Mouse (Mus musculus): ENCODE data around the gene Gsdma2. TPM values are rescaled to one million over a fixed set of nuclear protein-coding genes. Genes with fewer than 3 reads are reported as not detected.
"Not testable (repeated sequence)": the region's sequence is repeated elsewhere in the genome, so short reads cannot be mapped to it uniquely, and the experiment has no call there.

Gene Gsdma2
- total and polyA plus RNA-seq, 2 experiments = not detected

DNA sequence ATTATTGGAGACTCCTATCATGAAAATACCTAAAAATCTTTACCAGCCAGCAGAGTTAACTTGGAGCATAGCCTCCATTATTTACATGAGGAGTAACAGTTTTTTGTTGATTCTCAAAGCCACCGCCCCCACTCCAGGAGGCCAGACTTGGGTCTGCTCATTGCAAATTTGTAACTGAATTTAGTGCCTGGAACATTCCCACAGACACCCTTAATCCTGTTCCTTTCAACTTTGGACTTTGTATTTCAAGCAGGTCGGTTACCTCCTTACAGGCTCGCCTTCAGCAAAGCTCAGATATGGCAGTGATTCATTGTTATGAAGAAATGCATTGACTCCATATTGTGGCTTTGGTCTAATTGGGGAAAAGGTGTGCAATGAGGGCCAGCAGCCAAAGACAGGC lies 1.8 kb upstream of the Gsdma2 start:
- H3K27ac ChIP-seq (replicated peaks; ENCODE audit: insufficient read depth, low read depth, low read length) = no peak overlapping the region
- H3K4me1 ChIP-seq (ENCODE audit: control insufficient read depth, insufficient read depth, low read length) = no peaks in the 10 kb centered on the region
- no peak overlapping the region for H3K4me3 ChIP-seq (ENCODE audit: insufficient read depth, low read depth, low read length)
- no peaks in the 10 kb centered on the region for H3K79me2 ChIP-seq (ENCODE audit: control insufficient read depth, insufficient read depth, low read length)
- 0 out of 2 replicates have a peak, but pooled peaks cover 7% of the 10 kb centered on the region for H3K27me3 ChIP-seq (ENCODE audit: control insufficient read depth, insufficient read depth, low read length)
- no peak overlapping the region for H3K9ac ChIP-seq (ENCODE audit: low read depth, low read length)
- H3K36me3 ChIP-seq (ENCODE audit: control insufficient read depth, insufficient read depth, low read length) = no peaks in the 10 kb centered on the region
- TF ChIP-seq CTCF (IDR thresholded peaks at IDR 0.05; ENCODE audit: low read depth, low read length) (no peak), POLR2A (IDR thresholded peaks at IDR 0.05; ENCODE audit: extremely low read depth, insufficient read depth, low read length) (no peak)
- no peak for DNase-seq (ENCODE audit: extremely low read depth, low read depth, low spot score)
- WGBS = 82% methylated on average over 3 of the region's 3 CpGs

DNA sequence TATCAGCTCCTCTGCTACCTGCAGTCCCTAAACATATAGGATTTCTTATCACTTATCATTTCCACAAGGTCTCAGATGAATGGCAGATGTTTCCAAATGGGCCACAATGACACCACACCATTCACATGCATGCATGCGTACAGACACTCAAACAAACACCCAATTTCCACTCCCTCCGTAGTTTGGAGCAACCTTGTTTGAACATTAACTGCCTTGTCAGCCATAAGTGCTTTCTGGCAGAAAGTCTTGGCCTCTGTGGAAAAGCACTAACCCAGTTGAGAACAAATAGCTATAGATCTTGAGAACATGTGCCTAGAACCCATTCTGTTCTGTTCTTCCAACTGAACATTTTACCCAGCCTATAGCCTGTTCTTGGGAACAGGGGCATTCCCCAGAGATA lies 613 bp upstream of the Gsdma2 start:
- Histone ChIP-seq H3K9ac (ENCODE audit: low read depth, low read length) (no peak overlapping the region), H3K4me1 (ENCODE audit: control insufficient read depth, insufficient read depth, low read length) (no peaks in the 10 kb centered on the region), H3K36me3 (ENCODE audit: control insufficient read depth, insufficient read depth, low read length) (no peaks in the 10 kb centered on the region), H3K79me2 (ENCODE audit: control insufficient read depth, insufficient read depth, low read length) (no peaks in the 10 kb centered on the region), H3K27me3 (ENCODE audit: control insufficient read depth, insufficient read depth, low read length) (0 out of 2 replicates have a peak, but pooled peaks cover 7% of the 10 kb centered on the region), H3K4me3 (ENCODE audit: insufficient read depth, low read depth, low read length) (no peak overlapping the region), H3K27ac (replicated peaks; ENCODE audit: insufficient read depth, low read depth, low read length) (no peak overlapping the region)
- 47% methylated on average over 2 of the region's 2 CpGs for WGBS
- TF ChIP-seq POLR2A (IDR thresholded peaks at IDR 0.05; ENCODE audit: extremely low read depth, insufficient read depth, low read length) = no peak
- no peak for TF ChIP-seq CTCF (IDR thresholded peaks at IDR 0.05; ENCODE audit: low read depth, low read length)
- DNase-seq (ENCODE audit: extremely low read depth, low read depth, low spot score) = no peak

DNA sequence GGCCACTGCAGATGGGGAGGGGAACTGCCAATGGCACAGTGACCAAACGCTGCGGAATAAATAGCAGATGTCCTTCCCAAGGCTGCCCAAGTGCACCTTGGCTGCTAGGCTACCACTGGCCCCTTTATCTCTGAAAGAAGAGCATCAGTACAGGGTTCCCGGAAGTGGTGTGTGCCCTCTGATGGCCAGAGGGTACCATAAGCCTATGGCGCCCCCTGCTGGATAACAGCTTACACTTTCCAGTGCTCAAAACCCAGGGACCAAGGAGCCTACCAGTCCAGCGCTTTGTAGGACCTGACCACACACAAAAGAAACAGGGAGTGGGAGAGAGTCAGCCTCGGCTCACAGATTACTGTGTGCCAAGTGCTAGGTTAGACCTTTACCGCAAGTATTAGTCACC lies 8.5 kb downstream of the Gsdma2 start:
- H3K79me2 ChIP-seq (ENCODE audit: control insufficient read depth, insufficient read depth, low read length); H3K4me1 ChIP-seq (ENCODE audit: control insufficient read depth, insufficient read depth, low read length); H3K4me3 ChIP-seq (ENCODE audit: insufficient read depth, low read depth, low read length); H3K36me3 ChIP-seq (ENCODE audit: control insufficient read depth, insufficient read depth, low read length); H3K27me3 ChIP-seq (ENCODE audit: control insufficient read depth, insufficient read depth, low read length); H3K9ac ChIP-seq (ENCODE audit: low read depth, low read length); H3K27ac ChIP-seq (replicated peaks; ENCODE audit: insufficient read depth, low read depth, low read length): not testable (repeated sequence)
- peak; percentile 72 for TF ChIP-seq CTCF (IDR thresholded peaks at IDR 0.05; ENCODE audit: low read depth, low read length)
- 8% methylated on average over 7 of the region's 7 CpGs for WGBS
- DNase-seq (ENCODE audit: extremely low read depth, low read depth, low spot score) = peak; percentile 21

- H3K4me1 ChIP-seq (ENCODE audit: control insufficient read depth, insufficient read depth, low read length) = no peaks in the 10 kb centered on the region
- H3K4me3 ChIP-seq (ENCODE audit: insufficient read depth, low read depth, low read length) = no peak overlapping the region
- DNase-seq (ENCODE audit: extremely low read depth, low read depth, low spot score) = peak; percentile 40
- WGBS = 13% methylated on average over 6 of the region's 6 CpGs
- no peak overlapping the region for H3K27ac ChIP-seq (replicated peaks; ENCODE audit: insufficient read depth, low read depth, low read length)
- H3K27me3 ChIP-seq (ENCODE audit: control insufficient read depth, insufficient read depth, low read length) = no peaks in the 10 kb centered on the region
- no peaks in the 10 kb centered on the region for H3K79me2 ChIP-seq (ENCODE audit: control insufficient read depth, insufficient read depth, low read length)
- no peak overlapping the region for H3K9ac ChIP-seq (ENCODE audit: low read depth, low read length)
- H3K36me3 ChIP-seq (ENCODE audit: control insufficient read depth, insufficient read depth, low read length) = no peaks in the 10 kb centered on the region
- TF ChIP-seq POLR2A (IDR thresholded peaks at IDR 0.05; ENCODE audit: extremely low read depth, insufficient read depth, low read length) = no peak
- peak; percentile 42 for TF ChIP-seq CTCF (IDR thresholded peaks at IDR 0.05; ENCODE audit: low read depth, low read length)
Measured at GRCm38 (mm10) chr11:98660517-98660916, 14.0 kb downstream of the Gsdma2 start.

DNA sequence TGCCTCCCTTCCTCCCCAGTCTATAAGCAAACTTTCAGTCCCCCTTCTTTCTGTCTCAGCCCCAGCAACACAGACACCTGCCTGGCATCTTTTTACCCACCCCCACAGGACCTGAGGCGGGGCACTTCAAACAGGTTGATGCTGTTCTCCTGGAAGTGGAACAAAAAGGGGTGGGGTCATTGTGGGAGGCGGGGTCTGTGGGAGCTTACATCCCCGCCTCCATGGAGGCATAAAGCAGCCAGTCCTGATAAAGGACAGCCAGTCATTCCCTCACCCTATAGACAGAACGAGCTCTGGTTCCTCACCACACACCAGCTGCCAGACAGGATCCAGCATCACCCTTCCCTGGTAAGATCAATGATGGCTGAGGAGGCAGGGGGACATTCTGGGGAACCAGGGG lies 17.5 kb downstream of the Gsdma2 start, which contains the start of gene Gsdma:
Gene Gsdma (plus strand): TSS at position 261 of the 400 bp plus-strand sequence.
- TF ChIP-seq POLR2A (IDR thresholded peaks at IDR 0.05; ENCODE audit: extremely low read depth, insufficient read depth, low read length) = no peak
- no peak for TF ChIP-seq CTCF (IDR thresholded peaks at IDR 0.05; ENCODE audit: low read depth, low read length)
- Histone ChIP-seq H3K4me1 (ENCODE audit: control insufficient read depth, insufficient read depth, low read length) (no peaks in the 10 kb centered on the region), H3K36me3 (ENCODE audit: control insufficient read depth, insufficient read depth, low read length) (no peaks in the 10 kb centered on the region), H3K27me3 (ENCODE audit: control insufficient read depth, insufficient read depth, low read length) (no peaks in the 10 kb centered on the region), H3K79me2 (ENCODE audit: control insufficient read depth, insufficient read depth, low read length) (no peaks in the 10 kb centered on the region), H3K9ac (ENCODE audit: low read depth, low read length) (no peak within 1 kb of the TSS), H3K27ac (replicated peaks; ENCODE audit: insufficient read depth, low read depth, low read length) (no peak within 1 kb of the TSS), H3K4me3 (ENCODE audit: insufficient read depth, low read depth, low read length) (no peak within 1 kb of the TSS)
- 50% methylated on average over 4 of the region's 4 CpGs for WGBS
- no peak for DNase-seq (ENCODE audit: extremely low read depth, low read depth, low spot score)

DNA sequence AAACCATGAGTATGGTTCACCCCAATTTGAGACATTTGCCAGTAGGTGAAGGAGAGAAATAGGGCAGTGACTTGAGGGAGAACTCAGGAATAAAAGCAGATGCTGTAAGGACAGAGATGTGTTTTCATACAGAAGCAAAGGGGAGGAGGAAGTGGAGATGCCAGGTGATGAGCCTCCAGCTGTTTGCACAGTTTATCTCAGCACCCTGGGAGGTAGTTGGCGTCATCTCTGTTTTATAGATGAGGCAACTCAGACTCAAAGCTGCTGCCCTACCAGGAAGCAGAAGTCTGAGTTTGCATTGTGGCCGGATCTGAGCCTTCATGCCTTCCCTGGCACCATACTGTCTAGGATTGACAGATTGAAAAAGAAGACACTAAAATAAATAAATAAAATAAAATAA lies 22.4 kb downstream of the Gsdma2 start:
- Histone ChIP-seq H3K27ac (replicated peaks; ENCODE audit: insufficient read depth, low read depth, low read length) (no peak overlapping the region), H3K4me1 (ENCODE audit: control insufficient read depth, insufficient read depth, low read length) (no peaks in the 10 kb centered on the region), H3K27me3 (ENCODE audit: control insufficient read depth, insufficient read depth, low read length) (0 out of 2 replicates have a peak, but pooled peaks cover 3% of the 10 kb centered on the region), H3K36me3 (ENCODE audit: control insufficient read depth, insufficient read depth, low read length) (no peaks in the 10 kb centered on the region), H3K9ac (ENCODE audit: low read depth, low read length) (no peak overlapping the region), H3K4me3 (ENCODE audit: insufficient read depth, low read depth, low read length) (no peak overlapping the region), H3K79me2 (ENCODE audit: control insufficient read depth, insufficient read depth, low read length) (no peaks in the 10 kb centered on the region)
- 18% methylated on average over 2 of the region's 2 CpGs for WGBS
- TF ChIP-seq POLR2A (IDR thresholded peaks at IDR 0.05; ENCODE audit: extremely low read depth, insufficient read depth, low read length) (no peak), CTCF (IDR thresholded peaks at IDR 0.05; ENCODE audit: low read depth, low read length) (no peak)
- no peak for DNase-seq (ENCODE audit: extremely low read depth, low read depth, low spot score)

Measured in liver, adult 2 months (tissue).